Mouse (Mus musculus) CH12.LX (cell line): ENCODE measurements around the gene Rab37. TPM values are rescaled to one million over a fixed set of nuclear protein-coding genes. Genes with fewer than 3 reads are reported as not detected.

ENCODE experiments used
- DNase-seq: peaks from one replicate; pipeline ENCODE4 v3.0.0-alpha.2; 2013; ENCODE audit errors: extremely low read depth
- H3K27ac ChIP-seq: 2 replicates; pipeline ENCODE4 v1.5.1; 2012; ENCODE audit warnings: low read depth, mild to moderate bottlenecking, control low read depth, moderate library complexity; ENCODE audit not compliant: insufficient read depth
- H3K27me3 ChIP-seq: replicated peaks from 2 replicates; pipeline ENCODE3; 2012; ENCODE audit warnings: inconsistent platforms
- H3K36me3 ChIP-seq, 2 experiments: replicated peaks in 1 of 2; 2 replicates each; pipeline versions ENCODE3 to v1.6.1; 2012; ENCODE audit warnings: inconsistent platforms in 1 of 2, low read length in 1 of 2, mild to moderate bottlenecking in 1 of 2, mixed read lengths in 1 of 2, moderate library complexity in 1 of 2; ENCODE audit not compliant: control insufficient read depth in 1 of 2, insufficient read depth in 1 of 2
- H3K4me1 ChIP-seq, 2 experiments: 2 replicates each; pipeline ENCODE4 v1.6.1; 2012; ENCODE audit warnings: inconsistent platforms in 1 of 2, moderate library complexity in 1 of 2; ENCODE audit not compliant: insufficient read depth in 2 of 2, control insufficient read depth in 1 of 2
- H3K4me2 ChIP-seq: 2 replicates; pipeline ENCODE4 v1.6.1; 2012; ENCODE audit warnings: low read depth, mild to moderate bottlenecking, control low read depth; ENCODE audit not compliant: poor library complexity, insufficient read depth, severe bottlenecking
- H3K4me3 ChIP-seq, 3 experiments: fragments of 150-350 bp in 1 of 3; sonication (generic) in 1 of 3; replicated peaks in 1 of 3; 2 replicates each; pipeline versions ENCODE3 to v1.5.1; 2011 to 2012; ENCODE audit warnings: low read depth in 2 of 3, low read length in 2 of 3, mild to moderate bottlenecking in 2 of 3, moderate library complexity in 2 of 3, control low read depth in 1 of 3, improper control_type of control experiment in 1 of 3, inconsistent platforms in 1 of 3, mixed read lengths in 1 of 3; ENCODE audit not compliant: poor library complexity in 1 of 3
- H3K79me2 ChIP-seq: replicated peaks from 2 replicates; pipeline ENCODE4 v1.6.1; 2012; ENCODE audit warnings: mild to moderate bottlenecking, moderate library complexity; ENCODE audit not compliant: control insufficient read depth, poor library complexity, insufficient read depth, severe bottlenecking; ENCODE audit errors: extremely low read depth
- H3K9ac ChIP-seq: 2 replicates; pipeline ENCODE4 v1.6.1; 2012; ENCODE audit warnings: low read depth, mild to moderate bottlenecking, control low read depth, moderate library complexity; ENCODE audit not compliant: insufficient read depth
- H3K9me3 ChIP-seq: replicated peaks from 2 replicates; pipeline ENCODE3; 2012; ENCODE audit warnings: low read length, inconsistent platforms, mixed read lengths
- BHLHE40 ChIP-seq: IDR thresholded peaks from 2 replicates; pipeline ENCODE4 v1.6.1; 2011; ENCODE audit warnings: mild to moderate bottlenecking, low read depth, low read length, improper control_type of control experiment
- CHD1 ChIP-seq: IDR thresholded peaks from 2 replicates; pipeline ENCODE4 v1.6.1; 2012; ENCODE audit warnings: low read depth, low read length, improper control_type of control experiment, inconsistent platforms
- CHD2 ChIP-seq: IDR thresholded peaks from 2 replicates; pipeline ENCODE4 v1.6.1; 2011; ENCODE audit warnings: low read length, improper control_type of control experiment
- E2F4 ChIP-seq: IDR thresholded peaks from 2 replicates; pipeline ENCODE4 v1.6.1; 2011; ENCODE audit warnings: low read depth, low read length, improper control_type of control experiment; ENCODE audit not compliant: insufficient replicate concordance
- ELF1 ChIP-seq: IDR thresholded peaks from 2 replicates; pipeline ENCODE4 v1.6.1; 2014; ENCODE audit warnings: low read depth, mild to moderate bottlenecking, inconsistent platforms, low read length, improper control_type of control experiment
- EP300 ChIP-seq: IDR thresholded peaks from 2 replicates; pipeline ENCODE4 v1.6.1; 2011; ENCODE audit warnings: low read length, improper control_type of control experiment
- ETS1 ChIP-seq: conservative IDR thresholded peaks from 2 replicates; pipeline ENCODE4 v1.6.1; 2012; ENCODE audit warnings: low read depth, mild to moderate bottlenecking, inconsistent platforms, low read length, improper control_type of control experiment, moderate library complexity
- GABPA ChIP-seq: IDR thresholded peaks from 2 replicates; pipeline ENCODE4 v1.6.1; 2012; ENCODE audit warnings: low read depth, low read length, improper control_type of control experiment, inconsistent platforms; ENCODE audit not compliant: insufficient replicate concordance
- HCFC1 ChIP-seq: IDR thresholded peaks from 2 replicates; pipeline ENCODE4 v1.6.1; 2012; ENCODE audit warnings: low read depth, mild to moderate bottlenecking, inconsistent platforms, low read length, improper control_type of control experiment
- IRF4 ChIP-seq: IDR thresholded peaks from 2 replicates; pipeline ENCODE4 v1.6.1; 2014; ENCODE audit warnings: low read depth, mild to moderate bottlenecking, inconsistent platforms, low read length, improper control_type of control experiment
- JUND ChIP-seq: conservative IDR thresholded peaks from 2 replicates; pipeline ENCODE4 v1.6.1; 2011; ENCODE audit warnings: low read depth, low read length, improper control_type of control experiment
- MAFK ChIP-seq: IDR thresholded peaks from 2 replicates; pipeline ENCODE4 v1.6.1; 2011; ENCODE audit warnings: low read length, improper control_type of control experiment; ENCODE audit not compliant: insufficient replicate concordance
- MAX ChIP-seq: IDR thresholded peaks from 2 replicates; pipeline ENCODE4 v1.6.1; 2011; ENCODE audit warnings: low read length, improper control_type of control experiment
- MAZ ChIP-seq: IDR thresholded peaks from 2 replicates; pipeline ENCODE4 v1.6.1; 2012; ENCODE audit warnings: low read depth, mild to moderate bottlenecking, inconsistent platforms, low read length, improper control_type of control experiment, moderate library complexity
- MEF2A ChIP-seq: IDR thresholded peaks from 2 replicates; pipeline ENCODE4 v1.6.1; 2014; ENCODE audit warnings: low read depth, mild to moderate bottlenecking, inconsistent platforms, low read length, improper control_type of control experiment, borderline replicate concordance
- MXI1 ChIP-seq: IDR thresholded peaks from 2 replicates; pipeline ENCODE4 v1.6.1; 2011; ENCODE audit warnings: mild to moderate bottlenecking, low read depth, low read length, improper control_type of control experiment
- NRF1 ChIP-seq: IDR thresholded peaks from 2 replicates; pipeline ENCODE4 v1.6.1; 2014; ENCODE audit warnings: low read depth, mild to moderate bottlenecking, inconsistent platforms, low read length, improper control_type of control experiment, moderate library complexity
- PAX5 ChIP-seq: IDR thresholded peaks from 2 replicates; pipeline ENCODE4 v1.6.1; 2012; ENCODE audit warnings: low read length, inconsistent platforms, mixed read lengths
- POLR2AphosphoS2 ChIP-seq: IDR thresholded peaks from 2 replicates; pipeline ENCODE4 v1.6.1; 2011; ENCODE audit warnings: low read depth, low read length, improper control_type of control experiment
- RCOR1 ChIP-seq: conservative IDR thresholded peaks from 2 replicates; pipeline ENCODE4 v1.6.1; 2012; ENCODE audit warnings: low read depth, mild to moderate bottlenecking, inconsistent platforms, low read length, improper control_type of control experiment
- SIN3A ChIP-seq: IDR thresholded peaks from 2 replicates; pipeline ENCODE4 v1.6.1; 2012; ENCODE audit warnings: low read length, improper control_type of control experiment, inconsistent platforms
- SMC3 ChIP-seq: IDR thresholded peaks from 2 replicates; pipeline ENCODE4 v1.6.1; 2011; ENCODE audit warnings: low read depth, low read length, improper control_type of control experiment
- TCF12 ChIP-seq: IDR thresholded peaks from 2 replicates; pipeline ENCODE4 v1.6.1; 2014; ENCODE audit warnings: low read depth, mild to moderate bottlenecking, inconsistent platforms, low read length, improper control_type of control experiment
- USF1 ChIP-seq: IDR thresholded peaks from 2 replicates; pipeline ENCODE4 v1.6.1; 2014; ENCODE audit warnings: low read depth, mild to moderate bottlenecking, inconsistent platforms, low read length, improper control_type of control experiment
- ZKSCAN1 ChIP-seq: IDR thresholded peaks from 2 replicates; pipeline ENCODE4 v1.6.1; 2012; ENCODE audit warnings: low read depth, inconsistent platforms, low read length, improper control_type of control experiment, borderline replicate concordance
- ZMIZ1 ChIP-seq: IDR thresholded peaks from 2 replicates; pipeline ENCODE4 v1.6.1; 2012; ENCODE audit warnings: low read depth, mild to moderate bottlenecking, inconsistent platforms, low read length, improper control_type of control experiment
- dilution Hi-C: fragments of 300-500 bp; cut with MboI; formaldehyde crosslinking; loops from 2 replicates; pipeline ENCODE4 v1.14.3; 2020; ENCODE audit warnings: low sequenced_read_pairs; ENCODE audit not compliant: extremely low pct_unique_long_range_greater_than_20kb, extremely low pct_ligation_motif_present
- in situ Hi-C: fragments of 300-500 bp; cut with MboI; formaldehyde crosslinking; loops from 3 replicates; pipeline ENCODE4 v1.14.3; 2019; ENCODE audit warnings: low sequenced_read_pairs, low pct_ligation_motif_present, low pct_unique_long_range_greater_than_20kb, mixed read lengths
- polyA plus RNA-seq: library from polyadenylated mRNA; unstranded; fragments of >175 nt; gene quantifications from 2 replicates; pipeline ENCODE4 v1.2.1, GENCODE M21; 2012; ENCODE audit warnings: low read depth; ENCODE audit not compliant: insufficient read length
- total RNA-seq, 2 experiments: library from RNA; depleted of rRNA; stranded (reverse); fragments of 300-350 nt in 1 of 2; fragments of >200 nt in 1 of 2; gene quantifications; 2 replicates each; pipeline ENCODE4 v1.2.3; 2012 to 2014

Gene Rab37
- total and polyA plus RNA-seq, 3 experiments: 2.0 to 3.6 (median 2.3) TPM

GRCm38 (mm10) chr11:115119409-115119808 lies 28.2 kb downstream of the Rab37 start:
- peaks cover 14% of the 10 kb centered on the region for H3K9me3 ChIP-seq
- H3K79me2 ChIP-seq: no peaks in the 10 kb centered on the region
- peak overlapping the region; percentile 84 for H3K27ac ChIP-seq
- peak overlapping the region in 1 of 3 experiments; percentile 33 for H3K4me3 ChIP-seq
- no peak for DNase-seq
- H3K27me3 ChIP-seq: no peaks in the 10 kb centered on the region
- H3K4me1 ChIP-seq: peaks cover 15 to 29% of the 10 kb centered on the region in 2 experiments
- peaks cover 75 to 93% of the 10 kb centered on the region in 2 experiments for H3K36me3 ChIP-seq
- H3K9ac ChIP-seq: no peak overlapping the region
- 0 out of 2 replicates have a peak overlapping the region, but pooled peaks have one; percentile 37 for H3K4me2 ChIP-seq
- peak; percentile 91 for TF ChIP-seq CHD2
- peak; percentile 50; the same call in 1 of the 2 replicates for TF ChIP-seq ETS1
- TF ChIP-seq SIN3A: 0 out of 2 replicates have a peak, but pooled peaks have one; percentile 34
- no peak for TF ChIP-seq HCFC1
- TF ChIP-seq PAX5: no peak
- TF ChIP-seq SMC3: 0 out of 2 replicates have a peak, but pooled peaks have one; percentile 15
- TF ChIP-seq TCF12: peak; percentile 65
- no peak for TF ChIP-seq GABPA
- peak; percentile 76 for TF ChIP-seq MAZ
- peak; percentile 56; the same call in 1 of the 2 replicates for TF ChIP-seq BHLHE40
- TF ChIP-seq JUND: 0 out of 2 replicates have a peak, but pooled peaks have one; percentile 21
- no peak for TF ChIP-seq USF1
- TF ChIP-seq MEF2A: peak; percentile 76
- 0 out of 2 replicates have a peak, but pooled peaks have one; percentile 16 for TF ChIP-seq ELF1
- TF ChIP-seq EP300: peak; percentile 85
- peak; percentile 88 for TF ChIP-seq IRF4
- in situ Hi-C loops: no loop called here
- dilution Hi-C loops: no loop called here

- DNase-seq: no peak
- no peak overlapping the region for H3K4me2 ChIP-seq
- in situ Hi-C loops (no loop called here), dilution Hi-C loops (no loop called here)
- H3K36me3 ChIP-seq: peaks cover 40 to 64% of the 10 kb centered on the region in 2 experiments
- H3K4me1 ChIP-seq: peaks cover 15 to 52% of the 10 kb centered on the region in 2 experiments
- H3K27me3 ChIP-seq: no peaks in the 10 kb centered on the region
- peaks cover 21% of the 10 kb centered on the region for H3K9me3 ChIP-seq
- no peak overlapping the region for H3K9ac ChIP-seq
- H3K4me3 ChIP-seq: no peak overlapping the region
- TF ChIP-seq E2F4 (no peak), ETS1 (peak; percentile 55; the same call in 1 of the 2 replicates), ZMIZ1 (no peak), MAFK (no peak), CHD2 (no peak; the same call in 1 of the 2 replicates), POLR2AphosphoS2 (no peak), GABPA (no peak), MEF2A (no peak), MAZ (peak; percentile 50; the same call in 1 of the 2 replicates), RCOR1 (peak; percentile 29; the same call in 1 of the 2 replicates), EP300 (peak; percentile 39; the same call in 1 of the 2 replicates), CHD1 (no peak), MXI1 (peak; percentile 89), ELF1 (peak; percentile 33; the same call in 1 of the 2 replicates), TCF12 (peak; percentile 54), ZKSCAN1 (no peak), MAX (peak; percentile 80), SIN3A (no peak), NRF1 (0 out of 2 replicates have a peak, but pooled peaks have one; percentile 10), BHLHE40 (peak; percentile 91), USF1 (peak; percentile 34; the same call in 1 of the 2 replicates), JUND (no peak)
- H3K27ac ChIP-seq: peak overlapping the region; percentile 17
- peaks cover 39% of the 10 kb centered on the region for H3K79me2 ChIP-seq
Measured at GRCm38 (mm10) chr11:115128483-115128882, 37.3 kb downstream of the Rab37 start.
